Mouse (Mus musculus) small intestine, adult 2 months (tissue): Measurements from ENCODE around the gene Gla.
A peak's percentile ranks its signal among the peaks of the same experiment; 100 is the strongest.

Experiments used
- CTCF ChIP-seq: fragments of 200-500 bp; IDR thresholded peaks from 2 replicates; pipeline ENCODE4 v1.5.1; 2012; ENCODE audit warnings: low read depth, mild to moderate bottlenecking, control low read depth, inconsistent platforms, low read length, moderate library complexity, mixed read lengths; ENCODE audit not compliant: insufficient replicate concordance, insufficient read length; ENCODE audit errors: extremely low read depth
- POLR2A ChIP-seq: fragments of 200-500 bp; IDR thresholded peaks from 2 replicates; pipeline ENCODE4 v1.6.1; 2012; ENCODE audit warnings: low read depth, mild to moderate bottlenecking, control low read depth, inconsistent platforms, low read length, moderate library complexity

GRCm38 (mm10) chrX:134585103-134586002 lies 15.6 kb downstream of the Gla start, which contains the start of gene Rpl36a:
- TF ChIP-seq CTCF (peak; percentile 62), POLR2A (peak; percentile 76; the same call in 1 of the 2 replicates)
